Comparison of ENCODE assay signal across 27 mouse cellular contexts in genomic region chr10:19886249-19886648, GRCm38 (mm10). TPM values are rescaled to one million over a fixed set of nuclear protein-coding genes. Genes with fewer than 3 reads are reported as not detected.
A peak's percentile ranks its signal among the peaks of the same experiment; 100 is the strongest.
DNase-seq lines count a peak whose midpoint lies in the region; ATAC-seq lines count a peak whose summit lies in the region.
"Had no signal": no experiment of that assay in that cellular context is flagged by ENCODE, and none has a peak within 500 bp of the region (broad histone marks: within the 10 kb centered on the region; RNA-seq: fewer than 3 reads in every experiment).

No protein-coding gene starts in this region.

- no peak overlapping the region for H3K9ac ChIP-seq in liver, embryonic 11.5 days (ENCODE audit: low read depth, low read length)
- no peak overlapping the region for H3K9ac ChIP-seq in kidney, embryonic 14.5 days (ENCODE audit: low read depth, low read length)
- H3K9ac ChIP-seq: embryonic facial prominence, embryonic 15.5 days; hindbrain, embryonic 15.5 days; lung, embryonic 14.5 days; midbrain, embryonic 15.5 days; stomach, embryonic 15.5 days had no signal

- ATAC-seq in liver, embryonic 11.5 days (replicated peaks; ENCODE audit: low FRiP score), result peak; percentile 82
- peak; percentile 58 for ATAC-seq in inflammation-experienced regulatory T-cells, adult 6 months
- no peak for ATAC-seq in kidney, embryonic 14.5 days (ENCODE audit: low FRiP score, low TSS enrichment)
- ATAC-seq: forebrain, embryonic 14.5 days; intestine, postnatal 0 days; midbrain, embryonic 15.5 days had no signal

- H3K36me3 ChIP-seq in liver, embryonic 11.5 days (ENCODE audit: control insufficient read depth, insufficient read depth, low read length), result peaks cover 6% of the 10 kb centered on the region; the same call in 1 of the 2 replicates
- peaks cover 3% of the 10 kb centered on the region; the same call in 1 of the 2 replicates for H3K36me3 ChIP-seq in kidney, embryonic 14.5 days (ENCODE audit: control insufficient read depth, insufficient read depth, low read length)
- H3K36me3 ChIP-seq: hindbrain, embryonic 15.5 days; midbrain, embryonic 15.5 days; stomach, embryonic 15.5 days had no signal

- no peak overlapping the region for H3K27ac ChIP-seq in liver, embryonic 11.5 days (ENCODE audit: low read depth, low read length)
- no peak overlapping the region for H3K27ac ChIP-seq in kidney, embryonic 14.5 days (ENCODE audit: low read depth, low read length)
- H3K27ac ChIP-seq: embryonic facial prominence, embryonic 15.5 days; gastrocnemius, adult 2 months; hindbrain, embryonic 15.5 days; left cerebral cortex, adult 2 months; midbrain, embryonic 15.5 days; stomach, embryonic 15.5 days had no signal

- no peaks in the 10 kb centered on the region for H3K9me3 ChIP-seq in liver, embryonic 11.5 days (ENCODE audit: control insufficient read depth, low read length)
- H3K9me3 ChIP-seq in kidney, embryonic 14.5 days (ENCODE audit: control insufficient read depth, low read length), result no peaks in the 10 kb centered on the region
- H3K9me3 ChIP-seq: embryonic facial prominence, embryonic 15.5 days; hindbrain, embryonic 15.5 days; midbrain, embryonic 15.5 days; stomach, embryonic 15.5 days had no signal

- no peak overlapping the region for H3K4me3 ChIP-seq in liver, embryonic 11.5 days (ENCODE audit: low read depth, low read length)
- no peak overlapping the region for H3K4me3 ChIP-seq in kidney, embryonic 14.5 days (ENCODE audit: low read length)
- H3K4me3 ChIP-seq: embryonic facial prominence, embryonic 15.5 days; gastrocnemius, adult 2 months; hindbrain, embryonic 15.5 days; left cerebral cortex, adult 2 months; midbrain, embryonic 15.5 days; myocyte; stomach, embryonic 15.5 days had no signal

- DNase-seq in liver, embryonic 11.5 days (ENCODE audit: low spot score), result no peak
- no peak for DNase-seq in liver
- peak; percentile 86 for DNase-seq in MEL-GATA-1-ER (ENCODE audit: extremely low read depth, low read depth)
- DNase-seq in naive thymus-derived CD4-positive, alpha-beta T cell, adult 2 months (ENCODE audit: low read depth), result peak; percentile 33
- no peak for DNase-seq in cerebellum, postnatal 25 days
- no peak for DNase-seq in kidney, adult 11 months
- DNase-seq: adrenal gland, postnatal 25 days; cerebellum, adult 11-12 months; cerebellum, postnatal 14 days; embryo, embryonic 11 days; gastrocnemius, adult 2 months; lung, embryonic 14.5 days; right cerebral cortex, adult 18-20 months; right cerebral cortex, postnatal 4 days; thymus, postnatal 4 days had no signal

- 38% methylated on average over 3 of the region's 3 CpGs for WGBS in liver, embryonic 11.5 days
- 95% methylated on average over 3 of the region's 3 CpGs for WGBS in kidney, embryonic 14.5 days

- no peak overlapping the region for H3K4me2 ChIP-seq in liver, embryonic 11.5 days
- H3K4me2 ChIP-seq in kidney, embryonic 14.5 days (replicated peaks; ENCODE audit: low read depth, low read length), result no peak overlapping the region
- H3K4me2 ChIP-seq: embryonic facial prominence, embryonic 15.5 days; heart, embryonic 11.5 days; hindbrain, embryonic 15.5 days; lung, embryonic 14.5 days; midbrain, embryonic 15.5 days; stomach, embryonic 15.5 days had no signal

- no peaks in the 10 kb centered on the region for H3K27me3 ChIP-seq in liver, embryonic 11.5 days (replicated peaks; ENCODE audit: control insufficient read depth, insufficient read depth, low read length)
- H3K27me3 ChIP-seq in kidney, embryonic 14.5 days (ENCODE audit: control insufficient read depth, insufficient read depth, low read length), result no peaks in the 10 kb centered on the region
- H3K27me3 ChIP-seq: CH12.LX; embryonic facial prominence, embryonic 15.5 days; hindbrain, embryonic 15.5 days; midbrain, embryonic 15.5 days; stomach, embryonic 15.5 days had no signal

- H3K4me1 ChIP-seq in liver, embryonic 11.5 days (replicated peaks; ENCODE audit: control insufficient read depth, insufficient read depth, low read length), result peaks cover 9% of the 10 kb centered on the region
- no peaks in the 10 kb centered on the region for H3K4me1 ChIP-seq in kidney, embryonic 14.5 days (ENCODE audit: control insufficient read depth, insufficient read depth, low read length)
- H3K4me1 ChIP-seq: embryonic facial prominence, embryonic 15.5 days; hindbrain, embryonic 15.5 days; midbrain, embryonic 15.5 days; stomach, embryonic 15.5 days had no signal

RNA-seq across cellular contexts. Expression of gene Pex7, which starts 21.2 kb away (rescaled TPM):
- polyA plus RNA-seq in liver, embryonic 11.5 days (2014; fragmentation: Nextera tagmentation; extraction: Ambion mirVana), result 40.8 and 43.8 TPM in 2 replicates
- 10 to 100 TPM in 1 of 3 experiments, 1 to 10 TPM in 2; 1.6 to 12.6 (median 5.8) TPM for polyA plus RNA-seq in inflammation-experienced regulatory T-cells, adult 6 months (2017; shearing (Covaris generic))
- 36.1 and 45.4 TPM in 2 replicates for polyA plus RNA-seq in kidney, embryonic 14.5 days (2014; fragmentation: Nextera tagmentation; extraction: Ambion mirVana)

RNA-seq across cellular contexts. Expression of gene Slc35d3, which starts 35.0 kb away (rescaled TPM):
- polyA plus RNA-seq in liver, embryonic 11.5 days (2014; fragmentation: Nextera tagmentation; extraction: Ambion mirVana), result 11.5 and 12.8 TPM in 2 replicates
- not detected for polyA plus RNA-seq in inflammation-experienced regulatory T-cells, adult 6 months (2017; shearing (Covaris generic))
- 0.08 and 0.40 TPM in 2 replicates for polyA plus RNA-seq in kidney, embryonic 14.5 days (2014; fragmentation: Nextera tagmentation; extraction: Ambion mirVana)
- polyA plus RNA-seq: myocyte had no signal

RNA-seq across cellular contexts. Expression of gene Map3k5, which starts 48.0 kb away (rescaled TPM):
- polyA plus RNA-seq in liver, embryonic 11.5 days (2014; fragmentation: Nextera tagmentation; extraction: Ambion mirVana), result 1.2 and 1.8 TPM in 2 replicates
- polyA plus RNA-seq in inflammation-experienced regulatory T-cells, adult 6 months (2017; shearing (Covaris generic)), result 10 to 100 TPM in 2 of 3 experiments, 1 to 10 TPM in 1; 9.3 to 14.3 (median 13.8) TPM
- polyA plus RNA-seq in kidney, embryonic 14.5 days (2014; fragmentation: Nextera tagmentation; extraction: Ambion mirVana), result 2.2 and 4.0 TPM in 2 replicates

Comparison
In these comparisons a context has a peak if more than half of its experiments do, and no peak if none do; other contexts are left out.
1. DNase-seq: peak in MEL-GATA-1-ER (single experiment) and naive thymus-derived CD4-positive, alpha-beta T cell, adult 2 months (single experiment); none in liver, embryonic 11.5 days (single experiment), liver (single experiment), cerebellum, postnatal 25 days (0 of 2) and kidney, adult 11 months (single experiment).